Comparison of ENCODE assay signal across 25 mouse cellular contexts in the genomic region with DNA sequence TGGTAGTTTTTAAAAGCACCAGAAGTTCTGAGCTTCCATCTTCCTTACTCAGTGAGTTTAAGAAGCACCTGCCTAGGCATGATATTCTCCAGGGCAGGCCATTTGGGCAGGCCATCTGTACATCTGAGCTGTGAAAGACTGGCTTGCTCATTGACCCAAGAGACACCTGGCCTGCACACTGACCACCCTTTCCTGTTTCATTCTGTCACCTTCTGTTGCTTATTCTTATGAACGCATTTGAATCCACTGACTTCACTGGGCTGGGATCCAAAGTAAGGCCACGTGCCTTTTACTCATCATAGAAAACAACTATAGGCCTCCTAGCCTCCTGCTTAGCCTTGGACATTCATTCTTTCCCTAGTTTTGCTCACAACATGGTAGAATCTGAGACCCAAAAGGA.
DNase-seq lines count a peak whose midpoint lies in the region; ATAC-seq lines count a peak whose summit lies in the region.
"Had no signal": no experiment of that assay in that cellular context is flagged by ENCODE, and none has a peak within 500 bp of the region (broad histone marks: within the 10 kb centered on the region; RNA-seq: fewer than 3 reads in every experiment).

No protein-coding gene starts in this region.

- no peak for ATAC-seq in hindbrain, embryonic 16.5 days
- ATAC-seq: forebrain, postnatal 0 days; hindbrain, postnatal 0 days; intestine, embryonic 15.5 days; midbrain, embryonic 16.5 days; Patski had no signal

- H3K9ac ChIP-seq in hindbrain, embryonic 16.5 days (ENCODE audit: low read depth, low read length), result no peak overlapping the region
- H3K9ac ChIP-seq: forebrain, postnatal 0 days; heart, embryonic 15.5 days; intestine, embryonic 15.5 days; limb, embryonic 12.5 days; neural tube, embryonic 13.5 days had no signal

- no peaks in the 10 kb centered on the region for H3K36me3 ChIP-seq in hindbrain, embryonic 16.5 days (ENCODE audit: control insufficient read depth, insufficient read depth, low read length)
- H3K36me3 ChIP-seq: heart, embryonic 15.5 days; intestine, embryonic 15.5 days; limb, embryonic 12.5 days; neural tube, embryonic 13.5 days had no signal

- no peaks in the 10 kb centered on the region for H3K27me3 ChIP-seq in hindbrain, embryonic 16.5 days (replicated peaks; ENCODE audit: control insufficient read depth, insufficient read depth, low read length)
- H3K27me3 ChIP-seq: heart, embryonic 15.5 days; intestine, embryonic 15.5 days; limb, embryonic 12.5 days; neural tube, embryonic 13.5 days; Patski had no signal

- peak; percentile 51 for DNase-seq in 3134 (ENCODE audit: extremely low read depth, insufficient read length, low spot score)
- peak; percentile 23 for DNase-seq in 3T3-L1 (ENCODE audit: low read depth, low spot score)
- DNase-seq in cerebellum, adult 18-20 months, result peak; percentile 77 to 87
- DNase-seq in cerebellum, postnatal 10 days, result peak; percentile 62 to 63
- no peak for DNase-seq in right cerebral cortex, adult 2 months (ENCODE audit: low spot score in 2 of 2)
- DNase-seq in layer of hippocampus, postnatal 25 days (ENCODE audit: extremely low spot score in 1 of 2, low spot score in 1 of 2), result no peak
- no peak for DNase-seq in right cerebral cortex, postnatal 25 days
- DNase-seq: forebrain, postnatal 0 days; gastrocnemius, postnatal 10 days; kidney, adult 2 months; kidney, postnatal 4 days; layer of hippocampus, postnatal 36 days; lung, postnatal 36 days had no signal

- no peak overlapping the region for H3K4me2 ChIP-seq in hindbrain, embryonic 16.5 days (ENCODE audit: low read length)
- H3K4me2 ChIP-seq: heart, embryonic 15.5 days; intestine, embryonic 15.5 days; limb, embryonic 12.5 days; liver, embryonic 11.5 days; midbrain, embryonic 11.5 days; neural tube, embryonic 13.5 days had no signal

- no peak overlapping the region for H3K4me3 ChIP-seq in hindbrain, embryonic 16.5 days (ENCODE audit: low read length)
- H3K4me3 ChIP-seq: erythroblast, embryonic 14.5 days; heart, embryonic 15.5 days; intestine, embryonic 15.5 days; limb, embryonic 12.5 days; neural tube, embryonic 13.5 days had no signal

- 82% methylated on average over 2 of the region's 2 CpGs for WGBS in hindbrain, embryonic 16.5 days

- no peaks in the 10 kb centered on the region for H3K9me3 ChIP-seq in hindbrain, embryonic 16.5 days (ENCODE audit: control insufficient read depth, low read length)
- H3K9me3 ChIP-seq: G1E; heart, embryonic 15.5 days; intestine, embryonic 15.5 days; limb, embryonic 12.5 days; neural tube, embryonic 13.5 days had no signal

- no peak overlapping the region for H3K27ac ChIP-seq in hindbrain, embryonic 16.5 days (ENCODE audit: low read depth, low read length)
- H3K27ac ChIP-seq: heart, embryonic 15.5 days; hindbrain, postnatal 0 days; intestine, embryonic 15.5 days; limb, embryonic 12.5 days; neural tube, embryonic 13.5 days had no signal

- H3K4me1 ChIP-seq in hindbrain, embryonic 16.5 days (ENCODE audit: control insufficient read depth, insufficient read depth, low read depth, low read length), result no peaks in the 10 kb centered on the region
- H3K4me1 ChIP-seq: intestine, embryonic 15.5 days had no signal

Comparison
In these comparisons a context has a peak if more than half of its experiments do, and no peak if none do; other contexts are left out.
1. DNase-seq: peak in 3134 (single experiment), 3T3-L1 (single experiment), cerebellum, adult 18-20 months (2 of 2) and cerebellum, postnatal 10 days (2 of 2); none in right cerebral cortex, adult 2 months (0 of 2), layer of hippocampus, postnatal 25 days (0 of 2) and right cerebral cortex, postnatal 25 days (single experiment).